Mouse (Mus musculus) brain, embryonic 14.5 days (tissue): Measurements from ENCODE around the gene Nckap5l.

ENCODE experiments used
- CTCF ChIP-seq: fragments of 200-500 bp; IDR thresholded peaks from 2 replicates; pipeline ENCODE4 v1.5.1; 2012; ENCODE audit warnings: inconsistent platforms, mild to moderate bottlenecking, moderate library complexity, borderline replicate concordance; ENCODE audit not compliant: insufficient read depth, insufficient read length; ENCODE audit errors: extremely low read depth
- POLR2A ChIP-seq: fragments of 200-500 bp; IDR thresholded peaks from 2 replicates; pipeline ENCODE4 v1.6.1; 2012; ENCODE audit warnings: mild to moderate bottlenecking, inconsistent platforms, borderline replicate concordance; ENCODE audit not compliant: poor library complexity, insufficient read depth, insufficient read length, severe bottlenecking; ENCODE audit errors: extremely low read depth

DNA sequence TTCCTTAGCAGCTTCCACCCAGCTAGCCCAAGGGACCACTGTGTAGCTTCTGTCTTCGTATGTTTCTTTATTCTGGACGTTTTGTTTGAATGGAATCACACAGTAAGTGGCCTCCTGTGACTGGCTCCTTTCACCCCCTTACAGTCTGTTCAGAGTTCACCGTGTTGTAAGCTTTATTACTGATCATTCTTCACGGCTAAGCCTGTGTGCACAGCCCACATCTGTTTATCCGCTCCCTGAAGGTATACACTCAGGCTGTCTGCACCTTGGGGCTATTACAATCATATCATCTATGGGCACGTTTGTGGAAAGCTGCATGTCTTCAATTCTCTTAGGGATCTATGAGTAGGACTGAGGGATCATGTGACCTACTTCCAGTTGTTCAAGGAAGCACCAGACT, 12.0 kb downstream of the Nckap5l start:
- TF ChIP-seq CTCF (no peak), POLR2A (no peak)
